Mouse (Mus musculus): Measurements from ENCODE around the gene Gm26938.
A peak's percentile ranks its signal among the peaks of the same experiment; 100 is the strongest.

Gm26938 gene

DNA sequence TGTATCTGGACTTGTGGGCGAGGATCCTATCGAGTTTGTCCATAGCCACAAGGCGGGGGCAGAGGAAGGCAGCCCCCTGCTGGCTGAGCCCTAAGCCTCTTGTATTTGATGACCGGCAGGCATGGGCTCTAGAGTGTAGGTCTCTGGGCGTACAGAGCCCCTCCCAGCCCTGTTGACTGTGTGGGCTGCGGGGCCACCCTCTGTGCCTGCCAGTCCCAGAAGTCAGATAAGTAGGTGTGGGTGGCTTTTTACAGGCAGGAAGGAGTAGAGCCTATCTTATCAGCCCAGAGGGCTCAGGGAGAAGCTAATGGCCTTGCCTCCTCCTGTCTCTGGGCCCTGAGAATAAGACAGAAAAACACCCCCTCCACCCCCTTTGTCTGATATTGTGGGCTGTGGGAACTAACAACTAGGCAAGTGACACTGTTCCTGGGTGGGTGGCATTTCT is 22.1 kb downstream of the Gm26938 start:
- TF ChIP-seq GATA4 (IDR thresholded peaks at IDR 0.05; ENCODE audit: insufficient replicate concordance, low read length): peak; percentile 87; the same call in 1 of the 2 replicates

DNA sequence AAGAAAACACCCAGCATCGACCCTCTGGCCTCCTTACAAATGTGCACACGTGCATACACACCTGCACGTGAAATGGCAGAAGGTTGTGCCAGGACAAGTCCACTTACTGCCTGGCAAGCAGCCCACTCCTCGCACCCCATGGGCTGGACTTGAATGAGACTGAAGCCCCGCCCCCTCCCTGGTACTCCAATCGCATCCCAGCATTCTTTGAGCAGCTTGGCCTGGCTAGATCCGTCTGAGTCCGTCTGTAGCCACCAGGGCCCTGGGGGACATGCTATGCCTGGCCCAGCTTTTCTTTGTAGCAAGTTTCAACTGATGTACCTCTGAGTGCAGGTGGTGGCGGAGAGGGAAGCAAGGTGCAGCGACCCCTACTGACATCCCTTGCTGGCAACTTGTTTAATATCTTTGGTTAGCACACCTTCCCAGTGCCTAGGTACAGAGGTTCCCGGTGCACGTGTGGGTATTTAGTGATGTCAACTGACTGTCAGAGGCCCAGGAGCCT is 22.6 kb downstream of the Gm26938 start:
- no peak for TF ChIP-seq GATA4 (IDR thresholded peaks at IDR 0.05; ENCODE audit: insufficient replicate concordance, low read length)

DNA sequence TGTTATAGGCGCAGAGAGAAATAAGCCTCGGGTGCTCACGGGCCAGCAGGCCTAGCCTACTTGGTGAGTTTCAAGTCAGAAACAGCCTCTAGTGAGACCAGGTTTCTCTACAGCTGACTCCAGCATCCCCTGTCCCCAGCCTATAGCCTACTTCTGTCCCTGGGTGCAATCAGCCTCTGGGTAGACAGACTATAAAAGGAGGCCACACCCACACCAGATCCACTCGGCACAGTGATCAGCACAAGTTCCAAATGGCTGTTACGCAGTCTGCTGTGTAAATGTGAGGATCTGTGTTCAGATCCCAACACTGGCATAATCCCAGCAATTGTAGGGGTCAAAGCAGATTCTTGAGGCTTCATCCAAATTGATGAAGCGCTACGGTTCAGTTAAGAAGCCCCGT is 23.0 kb downstream of the Gm26938 start:
- TF ChIP-seq GATA4 (IDR thresholded peaks at IDR 0.05; ENCODE audit: insufficient replicate concordance, low read length): no peak

DNA sequence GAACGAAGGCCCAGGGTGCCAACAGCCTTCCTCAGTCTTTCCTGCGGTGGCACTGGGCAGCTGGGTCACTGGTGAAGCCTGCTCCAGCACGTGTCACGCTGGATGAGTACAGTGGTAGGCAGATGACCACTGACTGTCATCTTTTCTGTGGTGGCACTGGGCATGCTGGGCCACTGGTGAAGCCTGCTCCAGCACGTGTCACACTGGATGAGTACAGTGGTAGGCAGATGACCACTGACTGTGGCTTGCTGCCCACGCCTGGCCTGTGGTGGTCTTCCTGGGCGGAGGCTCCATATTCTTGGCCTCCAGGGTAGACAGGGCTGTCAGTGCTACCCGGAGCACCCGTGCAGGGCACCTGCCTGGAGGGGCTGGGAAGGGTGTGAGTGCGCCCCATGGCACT is 24.3 kb downstream of the Gm26938 start:
- no peak for TF ChIP-seq GATA4 (IDR thresholded peaks at IDR 0.05; ENCODE audit: insufficient replicate concordance, low read length)

DNA sequence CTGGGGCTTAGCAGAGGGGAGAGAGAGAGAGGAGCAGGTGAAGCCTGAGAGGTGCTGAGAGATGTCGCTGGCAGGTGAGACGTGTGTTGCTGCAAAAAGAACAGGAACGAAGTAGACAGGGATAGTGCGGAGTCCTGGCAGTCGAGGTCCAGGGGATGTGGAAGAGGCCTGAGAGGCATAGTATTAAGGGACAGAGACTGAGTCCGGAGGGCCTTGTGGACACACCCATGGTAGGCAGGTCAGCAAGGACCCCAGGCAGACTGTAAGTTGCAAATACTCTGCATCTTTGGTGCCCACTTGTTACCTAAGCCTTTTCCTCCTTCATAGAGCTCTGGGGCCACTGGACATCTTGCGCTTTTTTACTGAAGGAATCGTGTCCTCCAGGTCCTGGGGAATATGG is 25.0 kb downstream of the Gm26938 start:
- TF ChIP-seq GATA4 (IDR thresholded peaks at IDR 0.05; ENCODE audit: insufficient replicate concordance, low read length): no peak

DNA sequence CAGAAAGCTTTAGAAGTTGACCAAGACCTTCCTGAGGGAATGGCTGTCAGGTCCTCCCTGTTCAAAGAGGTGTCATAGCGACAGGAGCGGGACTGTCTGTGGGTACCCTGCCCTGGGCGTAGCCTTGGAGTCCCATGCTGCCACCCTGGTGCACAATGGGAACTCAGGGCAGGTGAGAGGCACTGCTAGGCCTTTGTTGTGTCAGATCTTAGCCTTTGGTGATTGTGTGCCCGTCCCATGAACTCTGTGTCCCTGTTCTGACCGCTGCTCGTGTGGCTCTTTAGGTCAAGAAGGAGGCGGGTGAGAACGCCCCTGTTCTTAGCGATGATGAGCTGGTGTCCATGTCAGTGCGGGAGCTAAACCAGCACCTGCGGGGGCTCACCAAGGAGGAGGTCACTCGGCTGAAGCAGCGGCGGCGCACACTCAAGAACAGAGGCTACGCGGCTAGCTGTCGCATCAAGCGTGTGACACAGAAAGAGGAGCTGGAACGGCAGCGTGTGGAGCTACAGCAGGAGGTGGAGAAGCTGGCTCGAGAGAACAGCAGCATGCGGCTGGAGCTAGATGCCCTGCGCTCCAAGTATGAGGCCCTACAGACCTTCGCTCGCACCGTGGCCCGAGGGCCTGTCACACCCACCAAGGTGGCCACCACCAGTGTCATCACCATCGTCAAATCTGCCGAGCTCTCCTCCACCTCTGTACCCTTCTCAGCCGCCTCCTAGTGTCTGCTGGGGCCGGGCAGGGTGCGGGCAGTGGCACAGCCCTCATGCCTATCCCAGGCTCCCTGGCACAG is 26.2 kb downstream of the Gm26938 start:
- no peak for TF ChIP-seq GATA4 (IDR thresholded peaks at IDR 0.05; ENCODE audit: insufficient replicate concordance, low read length)

DNA sequence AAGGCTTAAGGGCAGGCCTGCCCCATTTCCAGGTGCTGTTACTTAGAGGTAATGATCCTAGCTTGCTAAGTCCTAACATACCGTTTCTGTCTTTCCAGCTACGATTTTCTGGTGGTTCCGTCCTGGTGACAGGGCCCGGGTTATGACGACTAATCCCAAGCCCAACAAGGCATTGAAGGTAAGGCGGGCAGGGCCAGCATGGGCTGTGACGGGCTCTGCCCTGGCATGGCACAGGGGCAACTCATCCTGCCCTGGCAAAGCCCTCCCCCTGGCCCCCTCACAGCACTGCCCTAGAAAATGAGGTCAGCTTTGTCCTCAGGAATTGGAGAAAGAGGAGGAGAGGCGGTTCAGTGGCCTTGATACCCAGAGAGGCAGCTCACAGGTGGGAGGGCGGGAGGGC is 27.2 kb downstream of the Gm26938 start:
- TF ChIP-seq GATA4 (IDR thresholded peaks at IDR 0.05; ENCODE audit: insufficient replicate concordance, low read length): no peak

DNA sequence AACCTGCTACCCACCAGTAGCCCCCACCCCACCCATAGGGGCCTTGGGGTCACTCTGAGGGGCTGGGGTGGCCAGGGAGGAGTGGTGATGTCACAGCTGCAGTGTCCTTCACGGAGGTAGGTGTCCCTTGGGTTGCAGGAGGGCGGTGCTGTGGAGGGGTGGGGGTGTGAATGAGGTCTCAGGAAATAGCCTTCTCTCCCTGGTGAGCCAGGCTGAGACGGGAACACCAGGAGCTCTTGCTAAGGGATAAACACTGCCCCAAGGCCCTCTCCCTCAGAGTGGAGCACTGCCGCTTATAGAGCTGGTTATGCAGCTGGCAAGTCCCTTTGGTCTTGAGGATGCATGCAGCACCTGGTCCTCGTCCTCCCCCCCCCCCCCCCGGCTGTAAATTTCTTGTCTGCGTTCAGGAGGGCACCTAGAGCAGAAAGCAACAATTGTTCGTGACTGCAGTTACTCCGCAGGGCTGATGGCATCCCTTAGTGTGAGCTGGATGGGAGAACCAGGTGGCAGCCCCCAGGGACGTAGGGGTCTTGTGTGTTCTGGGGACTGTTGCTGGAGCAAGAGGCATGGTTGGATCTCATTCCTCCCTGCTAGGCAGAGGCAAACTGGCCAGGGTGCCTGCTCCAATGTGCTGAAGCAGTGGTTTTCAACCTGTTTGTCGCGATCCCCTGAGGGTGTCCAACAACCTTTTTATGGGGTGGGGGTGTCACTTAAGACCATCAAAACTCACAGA is 27.9 kb downstream of the Gm26938 start:
- no peak for TF ChIP-seq GATA4 (IDR thresholded peaks at IDR 0.05; ENCODE audit: insufficient replicate concordance, low read length)

DNA sequence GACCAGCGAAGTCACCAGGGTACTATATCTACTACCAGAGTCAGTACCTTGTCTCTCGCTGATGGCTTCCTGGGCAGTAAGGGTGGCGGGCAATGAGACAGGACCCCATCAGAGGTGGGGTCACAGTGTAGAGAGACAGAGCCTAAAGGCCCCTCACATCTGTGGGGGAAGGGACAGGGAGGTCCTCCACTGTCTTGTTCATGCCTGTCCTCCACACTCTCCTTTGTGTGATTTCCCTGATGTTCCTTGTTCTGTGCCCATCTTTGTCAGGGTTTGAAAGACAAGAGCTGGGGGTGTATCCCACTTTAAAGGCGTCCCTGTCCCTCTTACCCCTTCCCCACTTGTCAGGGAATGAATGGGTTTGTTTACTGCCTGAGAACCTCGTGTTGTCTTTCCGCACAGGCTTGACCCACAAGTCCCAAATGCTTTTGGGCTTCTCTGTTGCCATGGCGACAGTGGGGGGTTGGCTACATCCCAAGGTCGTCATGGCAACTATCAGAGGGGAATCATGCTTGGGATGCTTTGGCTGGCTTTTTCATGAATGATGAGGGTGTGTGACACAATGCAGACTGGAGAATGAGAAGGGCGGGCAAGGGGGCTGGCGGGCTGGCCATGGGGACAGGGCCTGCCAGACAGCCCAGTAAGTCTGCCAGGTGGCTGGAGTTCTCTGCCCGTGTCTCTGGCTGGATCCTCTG is 28.6 kb downstream of the Gm26938 start:
- peak; percentile 87; the same call in 1 of the 2 replicates for TF ChIP-seq GATA4 (IDR thresholded peaks at IDR 0.05; ENCODE audit: insufficient replicate concordance, low read length)

DNA sequence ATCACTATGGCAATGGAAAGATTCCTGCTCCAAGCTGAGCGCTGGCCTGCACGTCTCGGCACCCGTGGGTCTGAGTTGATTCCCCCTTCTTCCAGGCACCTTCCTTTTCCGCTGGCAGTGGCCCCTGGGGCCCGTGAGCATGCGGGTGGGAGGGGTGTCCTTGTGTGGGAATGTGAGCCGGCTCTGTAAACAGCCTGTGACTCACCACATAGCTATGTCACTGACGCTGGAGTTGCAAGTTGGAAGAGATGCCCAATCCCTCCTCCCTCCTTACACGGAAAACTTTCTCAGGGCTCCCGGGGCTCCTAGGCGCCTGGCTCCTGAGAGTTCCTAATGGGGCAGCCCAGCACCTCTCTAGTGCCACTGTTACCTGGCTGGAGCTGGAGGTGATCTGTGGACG is 29.3 kb downstream of the Gm26938 start:
- TF ChIP-seq GATA4 (IDR thresholded peaks at IDR 0.05; ENCODE audit: insufficient replicate concordance, low read length): no peak

DNA sequence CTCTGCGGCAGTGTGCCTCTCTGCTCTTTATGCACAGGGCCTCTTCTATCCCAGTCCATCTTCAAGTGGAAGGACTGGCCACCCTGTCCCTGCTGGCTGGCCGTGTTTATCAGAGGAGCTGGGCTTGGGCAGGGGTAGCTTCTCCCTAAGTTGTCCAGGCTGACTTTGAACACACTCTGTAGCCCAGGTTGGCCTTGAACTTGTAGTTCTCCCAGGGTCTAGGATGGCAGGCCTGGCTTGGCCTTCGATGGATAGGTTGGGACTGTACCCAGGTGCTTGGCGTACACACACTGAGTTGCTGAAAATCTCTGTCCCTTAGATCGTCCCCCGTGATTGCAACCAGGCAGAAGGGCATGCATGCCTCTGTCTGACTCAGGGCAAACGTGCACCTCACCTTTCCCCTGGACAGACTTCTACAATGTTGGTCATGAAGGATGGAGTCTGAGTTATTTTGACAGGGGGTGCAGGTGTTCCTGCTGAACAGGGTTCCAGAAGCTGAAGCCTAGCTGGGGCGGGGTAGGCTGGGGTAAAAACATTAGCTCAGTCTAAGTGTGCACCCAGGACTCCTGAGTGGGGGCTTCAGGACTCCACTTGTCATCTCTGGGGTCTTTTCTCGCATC is 30.1 kb downstream of the Gm26938 start:
- no peak for TF ChIP-seq GATA4 (IDR thresholded peaks at IDR 0.05; ENCODE audit: insufficient replicate concordance, low read length)

DNA sequence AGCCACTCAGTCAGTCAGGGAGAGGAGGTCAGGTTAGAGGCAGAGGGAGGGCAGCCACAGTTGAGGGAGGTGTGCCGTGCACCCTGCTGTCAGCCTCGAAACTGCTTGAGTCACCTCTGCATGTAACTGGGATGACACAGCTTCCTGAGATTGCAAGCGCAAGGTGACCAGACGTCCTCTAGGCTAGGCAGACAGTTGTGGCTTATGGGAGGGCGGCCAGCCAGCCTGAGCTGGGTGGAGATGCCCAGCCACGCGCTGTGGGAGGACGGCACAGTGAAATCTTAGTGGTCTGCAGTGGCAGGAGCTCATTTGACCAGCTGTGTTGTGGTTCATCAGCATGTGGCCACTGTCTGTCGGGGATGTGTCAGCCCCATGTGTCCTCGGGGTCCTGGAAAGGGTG is 31.3 kb downstream of the Gm26938 start:
- TF ChIP-seq GATA4 (IDR thresholded peaks at IDR 0.05; ENCODE audit: insufficient replicate concordance, low read length): no peak

DNA sequence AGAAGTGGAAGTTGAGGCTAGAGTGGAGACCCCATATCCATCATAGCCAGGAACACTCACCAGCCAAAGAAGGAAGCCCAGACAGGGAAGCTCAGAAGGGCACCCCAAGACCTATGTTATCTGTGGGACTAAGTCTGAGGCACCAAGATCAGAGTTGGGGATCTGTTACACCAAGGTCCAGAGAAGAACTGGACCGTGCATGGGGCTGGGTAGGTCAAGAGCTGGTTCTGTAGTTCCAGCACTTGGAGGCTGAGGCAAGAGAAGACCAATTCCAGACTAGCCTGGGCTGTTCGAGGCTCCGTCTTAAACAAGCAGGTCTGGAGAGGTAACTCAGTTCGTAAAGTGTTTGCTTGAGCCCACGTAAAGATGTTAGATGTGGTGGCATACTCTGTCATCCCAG is 32.1 kb downstream of the Gm26938 start:
- TF ChIP-seq GATA4 (IDR thresholded peaks at IDR 0.05; ENCODE audit: insufficient replicate concordance, low read length): no peak

DNA sequence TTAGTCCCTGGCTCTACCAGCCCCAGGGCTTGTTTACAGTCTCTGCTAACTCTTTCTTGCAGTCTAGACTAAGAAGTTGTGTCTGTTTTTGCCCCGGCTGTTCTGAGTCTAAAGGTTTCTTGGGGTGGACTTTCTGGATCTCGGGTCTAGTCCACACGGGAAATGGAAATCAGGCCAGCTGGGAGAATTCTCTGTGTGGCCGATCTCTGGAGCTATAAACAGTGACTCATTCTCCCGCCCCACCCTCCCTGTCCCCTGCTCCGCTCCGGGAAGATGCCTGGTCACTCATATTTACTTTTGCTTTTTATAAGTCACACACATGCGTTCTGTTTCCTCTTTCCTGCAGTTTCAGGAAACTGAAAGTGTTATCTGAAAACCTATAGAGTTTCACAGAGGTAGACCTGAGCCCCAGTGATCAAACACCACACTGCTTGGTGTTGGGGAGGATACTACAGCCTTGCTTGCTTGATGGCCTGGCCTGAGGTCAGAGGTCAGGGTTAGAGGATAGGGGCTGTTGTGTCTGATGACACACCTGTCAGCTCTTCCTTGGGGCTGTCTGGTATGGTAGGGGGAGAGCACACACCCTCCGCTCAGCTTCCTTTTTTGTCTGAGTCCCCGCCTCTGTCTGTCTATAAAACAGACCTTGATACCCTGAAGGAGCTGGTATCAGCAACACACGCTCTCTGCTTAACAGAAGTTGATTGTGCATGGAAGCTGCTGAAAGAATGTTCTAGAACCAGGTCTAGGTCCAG is 32.7 kb downstream of the Gm26938 start:
- TF ChIP-seq GATA4 (IDR thresholded peaks at IDR 0.05; ENCODE audit: insufficient replicate concordance, low read length): no peak

DNA sequence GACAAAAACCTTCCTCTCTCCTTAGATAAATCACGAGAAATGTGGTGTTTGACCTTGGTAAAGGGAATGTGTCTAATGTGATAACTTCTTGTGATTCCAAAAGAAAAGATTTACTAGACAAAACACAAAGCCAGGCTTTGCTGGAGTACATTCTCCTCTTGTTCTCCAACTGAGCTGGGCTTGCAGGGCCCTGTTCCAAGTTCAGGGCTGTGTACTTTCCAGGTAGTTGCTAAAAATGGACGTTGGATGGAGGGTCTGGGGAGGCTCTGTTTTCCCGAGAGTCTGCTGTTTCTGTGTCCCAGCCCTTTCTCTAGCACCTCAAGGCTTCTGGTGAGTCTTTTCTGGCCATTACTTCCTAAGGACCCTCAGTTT is 33.3 kb downstream of the Gm26938 start:
- no peak for TF ChIP-seq GATA4 (IDR thresholded peaks at IDR 0.05; ENCODE audit: insufficient replicate concordance, low read length)
